Mouse (Mus musculus) hindbrain, embryonic 13.5 days (tissue): ENCODE results near the gene Myoz1. TPM values are rescaled to one million over a fixed set of nuclear protein-coding genes. Genes with fewer than 3 reads are reported as not detected.
A peak's percentile ranks its signal among the peaks of the same experiment; 100 is the strongest.
"Not testable (repeated sequence)": the region's sequence is repeated elsewhere in the genome, so short reads cannot be mapped to it uniquely, and the experiment has no call there.

Source experiments
- ATAC-seq: fragments of 200-750 bp; cut with Nextera tagmentation; 2 replicates; pipeline ENCODE4 v1.8.0; 2017; ENCODE audit warnings: moderate TSS enrichment; ENCODE audit not compliant: low FRiP score
- H3K27ac ChIP-seq: fragments of 300-500 bp; sonication (generic); 2 replicates; pipeline ENCODE4 v1.5.1; 2015; ENCODE audit warnings: inconsistent platforms, mild to moderate bottlenecking, moderate library complexity
- H3K27me3 ChIP-seq: fragments of 300-500 bp; sonication (generic); 2 replicates; pipeline ENCODE4 v1.6.1; 2015; ENCODE audit warnings: mild to moderate bottlenecking, inconsistent platforms
- H3K36me3 ChIP-seq: fragments of 300-500 bp; sonication (generic); 2 replicates; pipeline ENCODE4 v1.6.1; 2015; ENCODE audit warnings: mild to moderate bottlenecking, inconsistent platforms
- H3K4me1 ChIP-seq: fragments of 300-500 bp; sonication (generic); replicated peaks from 2 replicates; pipeline ENCODE4 v1.6.1; 2015; ENCODE audit warnings: inconsistent platforms
- H3K4me2 ChIP-seq: fragments of 300-500 bp; sonication (generic); 2 replicates; pipeline ENCODE4 v1.6.1; 2015; ENCODE audit warnings: inconsistent platforms, mild to moderate bottlenecking, moderate library complexity
- H3K4me3 ChIP-seq: fragments of 300-500 bp; sonication (generic); 2 replicates; pipeline ENCODE4 v1.5.1; 2015; ENCODE audit warnings: mild to moderate bottlenecking, inconsistent platforms
- H3K9ac ChIP-seq: fragments of 300-500 bp; sonication (generic); 2 replicates; pipeline ENCODE4 v1.6.1; 2015; ENCODE audit warnings: mild to moderate bottlenecking, inconsistent platforms
- H3K9me3 ChIP-seq: fragments of 300-500 bp; sonication (generic); 2 replicates; pipeline ENCODE4 v1.6.1; 2016; ENCODE audit warnings: inconsistent platforms
- WGBS: fragments of 180-500 bp; shearing (Covaris S2); methylation state at CpG from one replicate; pipeline ENCODE4 v1.1.7; 2015; 5-methylcytosine and 5-hydroxymethylcytosine counted together
- polyA plus RNA-seq: library from polyadenylated mRNA; unstranded; fragments of >200 nt; fragmentation: Nextera tagmentation; extraction: Ambion mirVana; gene quantifications from 2 replicates; pipeline ENCODE4 v1.2.1, GENCODE M21; 2015

The Myoz1 gene
- polyA plus RNA-seq, 1 experiment from 2014 or later = 0.30 TPM

GRCm38 (mm10) chr14:20646381-20646780 lies 10.0 kb downstream of the Myoz1 start:
- no peak overlapping the region for H3K4me3 ChIP-seq
- peaks cover 8% of the 10 kb centered on the region for H3K4me1 ChIP-seq
- no peak overlapping the region for H3K9ac ChIP-seq

GRCm38 (mm10) chr14:20645547-20645946 lies 10.8 kb downstream of the Myoz1 start:
- Histone ChIP-seq H3K9ac (no peak overlapping the region), H3K9me3 (no peaks in the 10 kb centered on the region), H3K4me2 (no peak overlapping the region), H3K4me3 (no peak overlapping the region), H3K27me3 (no peaks in the 10 kb centered on the region), H3K4me1 (peaks cover 8% of the 10 kb centered on the region), H3K27ac (no peak overlapping the region), H3K36me3 (no peaks in the 10 kb centered on the region)
- no peak for ATAC-seq
- 28% methylated on average over 3 of the region's 3 CpGs for WGBS

More at GRCm38 (mm10) chr14:20646381-20646780, 10.0 kb downstream of the Myoz1 start:
- Histone ChIP-seq H3K27ac (no peak overlapping the region), H3K4me2 (no peak overlapping the region), H3K27me3 (no peaks in the 10 kb centered on the region), H3K9me3 (no peaks in the 10 kb centered on the region), H3K36me3 (no peaks in the 10 kb centered on the region)
- no peak for ATAC-seq

- no peaks in the 10 kb centered on the region for H3K27me3 ChIP-seq
- no peak for ATAC-seq
- H3K4me3 ChIP-seq = peak overlapping the region; percentile 81
- peak overlapping the region; percentile 94 for H3K27ac ChIP-seq
- H3K4me2 ChIP-seq = peak overlapping the region; percentile 84
- WGBS = 13% methylated on average over 10 of the region's 10 CpGs
- H3K36me3 ChIP-seq = no peaks in the 10 kb centered on the region
- H3K9ac ChIP-seq = peak overlapping the region; percentile 85
- no peaks in the 10 kb centered on the region for H3K9me3 ChIP-seq
- H3K4me1 ChIP-seq = peaks cover 14% of the 10 kb centered on the region
Measured at GRCm38 (mm10) chr14:20641438-20641875, 14.9 kb downstream of the Myoz1 start.

DNA sequence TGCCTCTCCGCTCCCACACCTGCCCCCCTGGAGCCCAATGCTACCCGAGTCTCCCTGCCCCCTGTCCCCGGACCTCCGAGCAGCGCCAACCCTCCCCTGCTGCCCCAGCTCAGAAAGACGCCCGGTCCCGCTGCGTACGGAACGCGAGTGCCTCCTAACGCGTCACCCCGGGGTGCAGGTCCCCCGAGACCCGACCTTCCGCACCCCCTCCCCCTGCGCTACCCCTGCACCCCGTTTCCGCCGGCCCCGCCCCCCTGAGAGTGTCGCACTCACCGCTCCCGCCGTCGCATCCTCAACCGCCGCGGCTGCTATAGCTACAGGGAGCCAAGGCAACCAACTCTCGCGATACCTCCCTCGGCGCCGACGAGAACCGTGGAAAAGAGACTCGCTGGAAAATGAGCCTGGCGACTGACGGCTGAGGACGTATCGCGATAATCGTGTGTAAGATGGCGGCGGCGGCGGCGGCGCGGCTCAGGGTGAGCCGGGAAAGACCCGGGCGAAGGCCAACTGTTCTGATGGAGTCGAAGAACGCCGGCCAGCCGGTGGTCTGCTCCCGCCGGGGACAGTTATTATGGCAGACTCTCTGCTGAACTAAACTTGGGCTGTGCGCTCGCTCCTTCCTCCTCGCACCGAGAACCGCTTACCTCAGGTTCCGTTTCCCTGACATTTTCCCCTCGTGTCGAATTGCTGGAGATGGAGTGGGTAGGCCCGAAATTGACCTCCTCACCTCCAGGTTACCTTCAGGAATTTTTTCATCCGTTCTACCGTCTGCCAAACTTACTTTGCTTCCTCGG lies 15.5 kb downstream of the Myoz1 start, which contains the start of gene Usp54:
Gene Usp54 (minus strand): TSS at position 420 of the 794 bp plus-strand sequence.
- under 1% methylated on average over 71 of the region's 73 CpGs for WGBS
- H3K36me3 ChIP-seq = no peaks in the 10 kb centered on the region
- H3K9me3 ChIP-seq = no peaks in the 10 kb centered on the region
- peak within 1 kb of the TSS; percentile 84 for H3K4me2 ChIP-seq
- H3K9ac ChIP-seq = peak within 1 kb of the TSS; percentile 85
- no peaks in the 10 kb centered on the region for H3K27me3 ChIP-seq
- ATAC-seq = peak; percentile 96
- H3K4me1 ChIP-seq = peaks cover 14% of the 10 kb centered on the region
- H3K4me3 ChIP-seq = peak within 1 kb of the TSS; percentile 81
- peak within 1 kb of the TSS; percentile 94 for H3K27ac ChIP-seq

GRCm38 (mm10) chr14:20639918-20640619 lies 16.3 kb downstream of the Myoz1 start:
- 2% methylated on average over 16 of the region's 16 CpGs for WGBS
- ATAC-seq = peak; percentile 76
- Histone ChIP-seq H3K4me2 (peak overlapping the region; percentile 84), H3K27ac (peak overlapping the region; percentile 94), H3K4me3 (peak overlapping the region; percentile 81), H3K9ac (peak overlapping the region; percentile 85), H3K27me3 (no peaks in the 10 kb centered on the region), H3K4me1 (peaks cover 14% of the 10 kb centered on the region), H3K9me3 (no peaks in the 10 kb centered on the region), H3K36me3 (no peaks in the 10 kb centered on the region)

DNA sequence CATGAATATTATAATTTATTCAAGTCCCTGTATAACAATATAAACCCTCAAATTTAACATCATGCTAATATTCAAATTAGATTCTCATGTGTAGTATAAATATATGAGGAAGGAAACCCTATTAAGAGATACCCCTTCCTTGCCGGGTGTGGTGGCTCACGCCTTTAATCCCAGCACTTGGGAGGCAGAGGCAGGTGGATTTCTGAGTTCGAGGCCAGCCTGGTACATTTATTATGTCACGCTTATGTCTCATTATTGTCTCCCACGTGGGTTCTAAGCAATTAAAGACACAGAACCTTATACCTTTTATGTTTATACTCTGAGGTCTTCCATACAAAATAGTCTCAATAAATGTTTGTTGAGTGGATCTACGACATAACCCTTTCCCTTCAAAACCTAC lies 17.6 kb downstream of the Myoz1 start:
- Histone ChIP-seq H3K27ac (no peak overlapping the region), H3K27me3 (no peaks in the 10 kb centered on the region), H3K4me1 (peaks cover 14% of the 10 kb centered on the region), H3K4me3 (no peak overlapping the region), H3K4me2 (no peak overlapping the region), H3K36me3 (no peaks in the 10 kb centered on the region), H3K9ac (no peak overlapping the region), H3K9me3 (no peaks in the 10 kb centered on the region)
- ATAC-seq = no peak
- 91% methylated on average over 6 of the region's 6 CpGs for WGBS

DNA sequence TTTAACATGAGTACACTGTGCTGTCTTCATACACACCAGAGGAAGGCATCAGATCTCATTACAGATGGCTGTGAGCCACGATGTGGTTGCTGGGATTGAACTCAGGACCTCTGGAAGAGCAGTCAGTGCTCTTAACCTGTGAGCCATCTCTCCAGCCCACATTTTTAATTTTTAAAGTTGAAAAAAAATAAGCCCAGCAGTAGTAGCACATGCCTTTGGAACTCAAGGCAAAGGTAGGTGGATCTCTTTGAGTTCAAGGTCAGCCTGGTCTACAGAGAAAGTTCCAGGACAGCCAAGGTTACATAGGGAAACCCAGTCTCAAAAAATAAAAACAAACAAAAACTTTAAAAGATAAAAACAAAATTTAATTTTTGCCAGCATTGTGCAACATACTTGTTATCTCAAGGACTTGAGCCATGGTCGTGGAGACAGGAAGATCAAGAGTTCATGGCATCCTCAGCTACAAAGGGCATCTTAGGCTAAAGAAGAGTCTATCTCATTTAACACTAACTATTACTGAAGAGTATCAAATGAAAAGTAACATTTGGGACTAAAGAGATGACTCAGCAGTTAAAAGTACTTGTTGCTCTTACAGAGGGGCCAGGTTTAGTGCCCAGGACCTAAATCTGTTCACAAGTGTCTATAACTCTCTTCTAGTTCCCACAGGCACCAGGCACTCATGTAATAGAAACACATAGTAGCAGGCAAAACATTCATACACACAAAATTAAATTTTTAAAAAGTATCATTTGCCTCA lies 18.3 kb downstream of the Myoz1 start:
- no peaks in the 10 kb centered on the region for H3K9me3 ChIP-seq
- H3K4me2 ChIP-seq = no peak overlapping the region
- peaks cover 14% of the 10 kb centered on the region for H3K4me1 ChIP-seq
- H3K27ac ChIP-seq = no peak overlapping the region
- H3K27me3 ChIP-seq = no peaks in the 10 kb centered on the region
- no peak overlapping the region for H3K4me3 ChIP-seq
- H3K36me3 ChIP-seq = no peaks in the 10 kb centered on the region
- no peak for ATAC-seq
- WGBS = 94% methylated on average over 2 of the region's 2 CpGs
- no peak overlapping the region for H3K9ac ChIP-seq

DNA sequence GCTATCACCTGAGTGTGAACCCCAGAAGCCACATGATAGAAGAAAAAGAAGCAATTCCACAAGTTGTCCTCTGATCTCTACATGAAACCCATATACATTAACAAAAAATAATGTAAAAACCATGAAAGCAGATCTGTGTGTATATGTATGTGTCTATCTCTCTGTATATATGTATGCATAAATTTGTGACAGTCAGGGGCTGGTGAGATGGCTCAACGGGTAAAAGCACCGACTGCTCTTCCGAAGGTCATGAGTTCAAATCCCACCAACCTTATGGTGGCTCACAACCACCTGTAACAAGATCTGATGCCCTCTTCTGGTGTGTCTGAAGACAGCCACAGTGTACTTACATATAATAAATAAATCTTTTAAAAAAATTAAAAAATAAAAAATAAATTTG lies 19.4 kb downstream of the Myoz1 start:
- not testable (repeated sequence) for H3K36me3 ChIP-seq, H3K27me3 ChIP-seq, H3K4me2 ChIP-seq, H3K4me3 ChIP-seq, H3K9me3 ChIP-seq, H3K9ac ChIP-seq, ATAC-seq, H3K27ac ChIP-seq
- WGBS = 94% methylated on average over 3 of the region's 3 CpGs
- H3K4me1 ChIP-seq = peaks cover 12% of the 10 kb centered on the region

- WGBS = 95% methylated on average over 2 of the region's 2 CpGs
- ATAC-seq = no peak
- Histone ChIP-seq H3K36me3 (no peaks in the 10 kb centered on the region), H3K4me1 (peaks cover 6% of the 10 kb centered on the region), H3K9ac (no peak overlapping the region), H3K4me2 (no peak overlapping the region), H3K4me3 (no peak overlapping the region), H3K27ac (no peak overlapping the region), H3K9me3 (no peaks in the 10 kb centered on the region), H3K27me3 (no peaks in the 10 kb centered on the region)
Measured at GRCm38 (mm10) chr14:20635546-20635945, 20.8 kb downstream of the Myoz1 start.

- Histone ChIP-seq H3K36me3 (no peaks in the 10 kb centered on the region; the same call in 1 of the 2 replicates), H3K9me3 (no peaks in the 10 kb centered on the region), H3K4me2 (no peak overlapping the region), H3K4me1 (no peaks in the 10 kb centered on the region), H3K9ac (no peak overlapping the region), H3K27ac (no peak overlapping the region), H3K27me3 (no peaks in the 10 kb centered on the region), H3K4me3 (no peak overlapping the region)
- ATAC-seq = no peak
- 73% methylated on average over 4 of the region's 4 CpGs for WGBS
Measured at GRCm38 (mm10) chr14:20631253-20631652, 25.1 kb downstream of the Myoz1 start.

DNA sequence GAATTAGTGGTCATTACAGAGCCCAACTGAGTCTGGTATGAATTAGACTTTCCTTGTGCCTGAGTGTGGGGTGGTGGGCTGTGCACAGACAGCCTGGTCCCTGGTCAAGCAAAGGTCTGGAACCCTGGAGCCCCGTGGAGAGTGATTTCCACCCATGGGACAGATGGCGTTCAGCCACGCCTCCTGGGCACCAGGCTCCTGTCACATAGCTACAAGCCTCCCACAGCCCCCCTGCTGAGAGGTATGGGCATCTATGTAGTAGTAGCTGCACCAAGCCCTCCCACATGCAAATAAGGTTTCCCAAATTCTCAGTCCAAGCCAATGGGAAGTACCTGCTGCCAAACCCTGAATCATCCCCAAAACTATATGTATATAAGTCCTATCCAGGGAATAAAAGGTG lies 29.4 kb downstream of the Myoz1 start:
- Histone ChIP-seq H3K27ac (no peak overlapping the region), H3K4me3 (no peak overlapping the region), H3K9ac (no peak overlapping the region), H3K4me1 (no peaks in the 10 kb centered on the region), H3K27me3 (no peaks in the 10 kb centered on the region), H3K9me3 (no peaks in the 10 kb centered on the region), H3K36me3 (no peaks in the 10 kb centered on the region; the same call in 1 of the 2 replicates), H3K4me2 (no peak overlapping the region)
- WGBS = 83% methylated on average over 3 of the region's 3 CpGs
- ATAC-seq = no peak

DNA sequence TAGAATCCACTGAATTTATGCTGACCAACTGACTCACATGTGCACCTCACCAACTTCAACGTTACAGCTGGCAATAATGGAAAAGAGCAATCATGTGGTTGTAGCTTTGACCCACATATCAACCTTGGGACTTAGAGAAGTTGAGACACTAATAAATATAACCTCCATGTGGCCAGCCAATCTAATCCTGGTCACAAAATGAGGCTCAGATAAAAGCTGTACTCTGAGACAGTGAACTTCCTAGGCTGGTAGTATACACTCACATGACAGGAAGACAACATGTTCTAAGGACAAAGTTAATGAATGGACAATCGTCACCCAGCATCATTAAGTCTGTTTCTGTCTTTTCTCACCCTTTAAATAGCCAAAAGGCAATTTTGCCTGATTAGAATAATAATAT lies 29.9 kb downstream of the Myoz1 start:
- WGBS = 86% methylated on average over 2 of the region's 2 CpGs
- ATAC-seq = no peak
- H3K4me3 ChIP-seq = no peak overlapping the region
- no peaks in the 10 kb centered on the region for H3K9me3 ChIP-seq
- no peak overlapping the region for H3K4me2 ChIP-seq
- no peak overlapping the region for H3K27ac ChIP-seq
- no peaks in the 10 kb centered on the region; the same call in 1 of the 2 replicates for H3K36me3 ChIP-seq
- no peak overlapping the region for H3K9ac ChIP-seq
- H3K4me1 ChIP-seq = no peaks in the 10 kb centered on the region
- H3K27me3 ChIP-seq = no peaks in the 10 kb centered on the region
